22 mouse cellular contexts compared by ENCODE assay signal in genomic region chr12:82985300-82985699, GRCm38 (mm10).
DNase-seq lines count a peak whose midpoint lies in the region; ATAC-seq and TF ChIP-seq lines count a peak whose summit lies in the region.
"Had no signal": no experiment of that assay in that cellular context is flagged by ENCODE, and none has a peak within 500 bp of the region (broad histone marks: within the 10 kb centered on the region; RNA-seq: fewer than 3 reads in every experiment).

No protein-coding gene starts in this region.

- H3K36me3 ChIP-seq in forebrain, embryonic 14.5 days (ENCODE audit: control insufficient read depth, insufficient read depth, low read length) = no peaks in the 10 kb centered on the region
- no peaks in the 10 kb centered on the region for H3K36me3 ChIP-seq in forebrain, embryonic 10.5 days (replicated peaks)
- no peaks in the 10 kb centered on the region for H3K36me3 ChIP-seq in lung, embryonic 14.5 days (ENCODE audit: insufficient read depth)
- H3K36me3 ChIP-seq: embryonic facial prominence, embryonic 13.5 days; hindbrain, embryonic 12.5 days; hindbrain, embryonic 15.5 days; intestine, embryonic 15.5 days had no signal

- H3K9ac ChIP-seq in forebrain, embryonic 14.5 days (ENCODE audit: low read length) = no peak overlapping the region
- H3K9ac ChIP-seq in lung, embryonic 14.5 days = no peak overlapping the region
- H3K9ac ChIP-seq: embryonic facial prominence, embryonic 13.5 days; hindbrain, embryonic 12.5 days; hindbrain, embryonic 15.5 days; intestine, embryonic 15.5 days had no signal

- peak; percentile 29 for DNase-seq in forebrain, embryonic 14.5 days (ENCODE audit: low spot score)
- DNase-seq in forebrain, embryonic 10.5 days (ENCODE audit: extremely low spot score, low spot score) = no peak
- peak; percentile 23 for DNase-seq in lung, embryonic 14.5 days
- DNase-seq in lung, postnatal 4 days = no peak
- peak; percentile 24 for DNase-seq in forelimb bud, embryonic 11.5 days (ENCODE audit: low read depth, low spot score)
- DNase-seq in gastrocnemius, adult 18-20 months (ENCODE audit: low spot score) = no peak
- DNase-seq: adrenal gland, adult 2 months; adrenal gland, postnatal 14 days; cerebellum, adult 11-12 months; cerebellum, adult 8-10 months; cerebellum, postnatal 14 days; gastrocnemius, adult 2 months; gastrocnemius, postnatal 14 days; heart, adult 11 months; kidney, adult 11 months; kidney, adult 8-10 months had no signal

- no peak for TF ChIP-seq CTCF in lung, embryonic 14.5 days (IDR thresholded peaks at IDR 0.05; ENCODE audit: low read depth)

- H3K4me1 ChIP-seq in forebrain, embryonic 14.5 days (ENCODE audit: control insufficient read depth, insufficient read depth, low read length) = no peaks in the 10 kb centered on the region
- H3K4me1 ChIP-seq in forebrain, embryonic 10.5 days = no peaks in the 10 kb centered on the region
- no peaks in the 10 kb centered on the region for H3K4me1 ChIP-seq in lung, embryonic 14.5 days (ENCODE audit: insufficient read depth)
- H3K4me1 ChIP-seq: hindbrain, embryonic 12.5 days; hindbrain, embryonic 15.5 days; intestine, embryonic 15.5 days had no signal

- 75% methylated on average over 8 of the region's 8 CpGs for WGBS in forebrain, embryonic 14.5 days
- 90% methylated on average over 8 of the region's 8 CpGs for WGBS in forebrain, embryonic 10.5 days
- WGBS in lung, embryonic 14.5 days = 43% methylated on average over 8 of the region's 8 CpGs

- H3K27ac ChIP-seq in forebrain, embryonic 14.5 days (ENCODE audit: low read depth, low read length) = no peak overlapping the region
- H3K27ac ChIP-seq in forebrain, embryonic 10.5 days = no peak overlapping the region
- H3K27ac ChIP-seq in lung, embryonic 14.5 days (ENCODE audit: low read depth) = no peak overlapping the region
- H3K27ac ChIP-seq: embryonic facial prominence, embryonic 13.5 days; gastrocnemius, adult 2 months; hindbrain, embryonic 12.5 days; hindbrain, embryonic 15.5 days; intestine, embryonic 15.5 days had no signal

- H3K9me3 ChIP-seq in forebrain, embryonic 14.5 days (replicated peaks; ENCODE audit: control insufficient read depth, low read length) = no peaks in the 10 kb centered on the region
- no peaks in the 10 kb centered on the region for H3K9me3 ChIP-seq in forebrain, embryonic 10.5 days
- H3K9me3 ChIP-seq in lung, embryonic 14.5 days (ENCODE audit: low read depth, low read length) = no peaks in the 10 kb centered on the region
- H3K9me3 ChIP-seq: embryonic facial prominence, embryonic 13.5 days; hindbrain, embryonic 12.5 days; hindbrain, embryonic 15.5 days; intestine, embryonic 15.5 days had no signal

- H3K4me3 ChIP-seq in forebrain, embryonic 14.5 days (ENCODE audit: low read depth, low read length) = no peak overlapping the region
- no peak overlapping the region for H3K4me3 ChIP-seq in forebrain, embryonic 10.5 days
- H3K4me3 ChIP-seq in lung, embryonic 14.5 days (ENCODE audit: low read depth, low read length) = no peak overlapping the region
- H3K4me3 ChIP-seq: embryonic facial prominence, embryonic 13.5 days; gastrocnemius, adult 2 months; hindbrain, embryonic 12.5 days; hindbrain, embryonic 15.5 days; intestine, embryonic 15.5 days had no signal

- no peaks in the 10 kb centered on the region for H3K27me3 ChIP-seq in forebrain, embryonic 14.5 days (replicated peaks; ENCODE audit: control insufficient read depth, insufficient read depth, low read length)
- no peaks in the 10 kb centered on the region for H3K27me3 ChIP-seq in forebrain, embryonic 10.5 days (ENCODE audit: poor library complexity, severe bottlenecking)
- no peaks in the 10 kb centered on the region for H3K27me3 ChIP-seq in lung, embryonic 14.5 days (ENCODE audit: insufficient read depth, low read length)
- H3K27me3 ChIP-seq: embryonic facial prominence, embryonic 13.5 days; hindbrain, embryonic 12.5 days; hindbrain, embryonic 15.5 days; intestine, embryonic 15.5 days had no signal

- no peak overlapping the region for H3K4me2 ChIP-seq in forebrain, embryonic 14.5 days (ENCODE audit: low read length)
- H3K4me2 ChIP-seq in lung, embryonic 14.5 days = no peak overlapping the region
- H3K4me2 ChIP-seq: embryonic facial prominence, embryonic 13.5 days; heart, embryonic 11.5 days; hindbrain, embryonic 12.5 days; hindbrain, embryonic 15.5 days; intestine, embryonic 15.5 days had no signal

- no peak for ATAC-seq in forebrain, embryonic 14.5 days
- no peak for ATAC-seq in lung, embryonic 14.5 days (ENCODE audit: insufficient read depth)
- ATAC-seq: CD4-positive, CD25-positive, alpha-beta regulatory T cell, adult 4 months; intestine, embryonic 15.5 days had no signal

Comparison
In these comparisons a context has a peak if more than half of its experiments do, and no peak if none do; other contexts are left out.
1. DNase-seq: peak in forebrain, embryonic 14.5 days (single experiment), lung, embryonic 14.5 days (single experiment) and forelimb bud, embryonic 11.5 days (single experiment); none in forebrain, embryonic 10.5 days (single experiment), lung, postnatal 4 days (0 of 2) and gastrocnemius, adult 18-20 months (single experiment).